Mouse (Mus musculus): Measurements from ENCODE around the gene Prap1.

DNA sequence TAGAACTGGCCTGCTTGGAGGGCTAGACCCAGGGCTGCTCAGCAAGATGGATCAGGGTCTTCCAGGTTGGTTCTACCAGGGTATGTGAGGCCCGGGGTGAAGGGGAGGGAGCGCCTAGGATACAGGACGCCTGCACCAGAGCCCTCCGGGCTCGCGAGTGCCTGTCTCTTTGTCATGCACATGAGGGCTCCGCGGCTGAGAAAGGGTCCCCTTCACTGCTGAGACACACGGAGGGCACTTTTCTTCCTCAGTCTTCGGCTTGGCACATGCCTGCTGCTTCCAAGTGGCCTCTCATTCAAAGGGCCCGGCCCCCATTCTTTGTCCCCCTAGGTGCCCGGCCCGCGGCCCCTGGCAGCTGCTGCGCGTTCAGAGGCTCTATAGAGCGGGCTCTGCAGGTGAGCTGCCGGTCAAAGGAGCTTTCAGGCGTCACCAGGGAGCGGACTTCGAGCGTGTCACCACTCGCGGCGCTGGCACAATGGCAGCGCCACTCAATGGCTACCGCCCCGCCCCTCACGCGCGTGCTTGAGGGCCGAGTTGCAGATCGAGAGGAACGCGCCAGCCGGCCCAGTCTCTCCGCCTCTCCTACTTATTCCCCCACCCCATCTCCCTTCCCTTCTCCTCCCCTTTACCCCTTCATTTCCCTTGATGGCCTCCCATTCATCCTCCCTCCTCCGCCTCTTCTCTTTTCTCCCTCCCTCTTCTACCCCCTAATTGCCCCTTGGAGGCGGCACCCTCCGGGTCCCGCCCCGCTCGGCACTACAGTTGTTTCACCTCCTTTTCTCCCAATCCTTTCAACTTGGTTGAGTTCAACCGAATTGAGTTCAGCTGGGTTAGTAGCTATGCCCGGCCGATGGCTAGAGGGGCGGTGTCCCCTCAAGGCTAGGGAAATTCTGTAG is 32.0 kb upstream of the Prap1 start:
- TF ChIP-seq POLR2A (IDR thresholded peaks at IDR 0.05; ENCODE audit: insufficient read depth, low read depth, low read length) = no peak
- TF ChIP-seq CTCF (IDR thresholded peaks at IDR 0.05; ENCODE audit: insufficient read depth, low read depth, low read length) = no peak

Data from olfactory bulb, adult 2 months (tissue).